Mouse (Mus musculus) adrenal gland, postnatal 10 days (tissue): ENCODE measurements at regions not wholly inside any gene's neighbourhood (a gene's known extent, or its start where the extent isn't known, plus 50 kb on each side); places are given as distances from the start of the nearest gene placed in this dataset.
A peak's percentile ranks its signal among the peaks of the same experiment; 100 is the strongest.

Source experiments
- DNase-seq: peaks from one replicate; pipeline ENCODE4 v3.0.0; 2021; ENCODE audit warnings: mixed read lengths

DNA sequence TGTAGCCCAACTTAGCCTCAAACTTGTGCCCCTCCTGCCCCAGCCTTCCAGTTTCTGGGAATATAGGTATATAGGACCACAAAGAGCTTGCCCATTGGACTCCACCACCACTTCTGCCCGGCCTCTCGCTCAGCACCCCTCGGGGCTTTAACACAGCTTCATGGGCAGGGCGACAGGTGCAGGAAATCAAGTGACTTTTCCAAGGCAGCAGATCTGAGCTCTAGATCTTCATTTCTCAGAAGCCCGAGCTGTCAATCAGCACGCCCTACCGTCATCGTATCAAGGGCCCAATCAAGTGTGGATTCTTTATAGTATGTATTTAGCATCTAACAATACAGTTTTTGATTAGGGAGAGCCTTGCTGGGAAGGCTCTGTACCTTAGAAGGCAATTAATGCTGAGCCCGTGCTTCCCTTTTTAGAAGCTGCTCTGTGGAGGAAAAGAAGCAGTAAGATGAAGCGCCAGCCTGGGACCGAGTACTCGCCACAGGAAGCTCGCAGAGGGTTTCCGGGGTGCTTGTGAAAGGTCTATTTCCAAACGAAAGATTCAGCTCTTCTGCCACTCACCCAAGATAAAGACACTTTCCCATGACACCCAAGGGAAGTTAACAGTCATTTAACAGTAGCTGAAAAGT is 56.9 kb upstream of the E2f3 start:
- DNase-seq, result no peak

DNA sequence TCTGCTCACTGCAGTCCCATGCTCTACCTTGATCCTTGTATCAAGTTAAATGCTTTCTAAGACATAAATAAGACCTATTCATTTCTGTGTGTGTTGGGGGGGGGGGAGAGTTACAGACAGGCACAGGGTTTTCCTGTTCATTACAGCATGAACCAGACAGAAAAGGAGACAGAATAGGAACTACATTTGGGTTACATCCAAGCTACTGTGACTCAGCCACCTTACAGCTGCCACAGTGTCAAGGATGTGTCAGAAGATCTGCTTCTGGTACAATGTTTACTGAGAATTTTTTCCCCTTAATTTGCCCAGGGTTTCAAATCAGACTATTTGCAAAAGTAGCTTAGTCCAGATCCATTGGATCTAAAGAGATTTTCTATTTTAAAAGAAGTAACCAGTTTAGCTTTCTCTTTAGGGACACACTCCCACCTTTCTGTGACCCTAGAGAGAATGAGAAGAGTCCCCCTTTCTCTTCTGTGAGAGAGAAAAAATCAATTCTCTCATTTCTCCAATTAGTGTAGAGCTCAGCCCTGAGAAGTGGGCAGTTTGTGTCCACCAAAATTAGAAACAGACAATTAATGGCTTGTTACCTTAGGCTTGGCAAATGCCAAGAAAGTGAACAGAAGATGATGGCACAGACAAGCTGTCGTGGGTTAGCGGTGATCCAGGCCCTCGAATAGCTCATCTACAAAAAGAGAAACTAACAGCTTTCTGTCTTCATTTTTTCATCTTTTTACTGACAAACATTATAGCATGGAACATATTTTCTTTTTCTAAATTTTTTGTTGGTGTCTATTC is 55.8 kb upstream of the E2f3 start:
- peak; percentile 29 for DNase-seq

GRCm38 (mm10) chr13:30040288-30040687 is 54.4 kb upstream of the E2f3 start:
- no peak for DNase-seq

DNA sequence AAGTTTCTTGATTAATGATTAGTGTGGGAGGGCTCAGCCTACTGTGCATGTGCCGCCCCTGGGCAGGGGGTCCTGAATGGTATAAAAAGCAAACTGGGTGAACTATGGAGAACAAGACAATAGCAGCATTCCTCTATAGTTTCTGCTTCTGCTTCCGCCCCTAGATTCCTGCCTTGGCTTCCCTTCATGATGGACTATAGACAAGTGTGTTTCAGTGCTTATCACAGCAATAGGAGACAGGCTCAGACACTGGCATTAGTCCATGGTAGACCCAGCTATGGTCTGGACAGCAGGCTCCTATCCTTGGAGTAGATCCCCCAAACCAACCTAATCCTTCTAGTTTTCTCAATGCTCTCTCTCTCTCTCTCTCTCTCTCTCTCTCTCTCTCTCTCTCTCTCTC is 53.9 kb upstream of the E2f3 start:
- no peak for DNase-seq

DNA sequence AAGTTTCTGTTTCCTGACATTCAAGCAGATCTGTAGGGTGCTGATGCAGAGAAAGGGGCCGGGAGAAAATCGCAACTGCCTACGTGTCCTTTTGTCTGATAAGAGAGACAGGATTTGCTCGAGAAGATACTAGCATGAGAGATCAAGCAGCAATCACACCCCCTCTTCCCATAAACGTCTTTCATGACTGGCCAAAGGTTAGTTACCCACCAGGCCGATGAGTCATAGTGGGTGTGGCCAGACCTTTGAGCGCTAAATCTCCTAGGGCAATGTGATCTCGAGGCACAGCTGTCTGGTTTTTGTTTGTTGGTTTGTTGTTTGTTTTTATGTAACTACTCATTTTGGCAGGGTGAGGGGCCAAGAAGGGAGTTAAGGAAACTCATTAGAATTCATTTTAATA is 50.7 kb upstream of the E2f3 start:
- DNase-seq, result no peak

GRCm38 (mm10) chr13:30036071-30036470 is 50.2 kb upstream of the E2f3 start:
- peak; percentile 56 for DNase-seq
